Mouse (Mus musculus): ENCODE data around the gene Zfp934.
"Not testable (repeated sequence)": the region's sequence is repeated elsewhere in the genome, so short reads cannot be mapped to it uniquely, and the experiment has no call there.

The Zfp934 gene

DNA sequence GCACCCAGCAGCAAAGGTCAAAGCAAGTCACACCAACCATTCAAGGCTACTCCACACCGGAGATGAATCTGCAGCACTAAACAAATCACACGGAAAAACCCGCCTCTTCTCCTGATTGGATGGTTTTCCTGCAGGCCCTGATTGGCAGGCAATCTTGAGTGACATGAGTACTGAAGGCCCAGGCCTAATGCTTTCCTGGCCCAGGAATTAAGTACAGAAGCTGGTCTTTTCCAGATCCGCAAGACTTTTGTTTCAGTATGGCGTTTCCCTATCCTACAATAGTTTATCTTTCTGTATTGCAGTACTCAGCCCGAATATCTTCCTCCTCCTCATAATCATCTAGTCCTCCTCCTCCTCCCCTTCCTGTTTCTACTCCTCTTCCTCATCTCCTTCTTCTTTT, at the start of gene Zfp934:
Gene Zfp934, minus strand, starts transcription at position 101 of the 400 bp plus-strand sequence.
- in situ Hi-C loops (cut with MboI, MseI): not testable (repeated sequence)

GRCm38 (mm10) chr13:62617449-62617848, 46.5 kb upstream of the Zfp934 start:
- in situ Hi-C loops (cut with MboI, MseI): not testable (repeated sequence)

GRCm38 (mm10) chr13:62561696-62562095, 9.3 kb downstream of the Zfp934 start:
- in situ Hi-C loops (cut with MboI, MseI): not testable (repeated sequence)

- in situ Hi-C loops (cut with MboI, MseI): loop anchor here (5.0 kb wide), 1 partner anchor 294 kb away; no protein-coding TSS in a partner anchor
Measured at GRCm38 (mm10) chr13:62558189-62559110, 12.5 kb downstream of the Zfp934 start, which contains the start of gene Zfp935. Zfp935 (minus strand) TSS chr13:62558511.

GRCm38 (mm10) chr13:62530129-62530528, 40.9 kb downstream of the Zfp934 start:
- in situ Hi-C loops (cut with MboI, MseI): not testable (repeated sequence)

DNA sequence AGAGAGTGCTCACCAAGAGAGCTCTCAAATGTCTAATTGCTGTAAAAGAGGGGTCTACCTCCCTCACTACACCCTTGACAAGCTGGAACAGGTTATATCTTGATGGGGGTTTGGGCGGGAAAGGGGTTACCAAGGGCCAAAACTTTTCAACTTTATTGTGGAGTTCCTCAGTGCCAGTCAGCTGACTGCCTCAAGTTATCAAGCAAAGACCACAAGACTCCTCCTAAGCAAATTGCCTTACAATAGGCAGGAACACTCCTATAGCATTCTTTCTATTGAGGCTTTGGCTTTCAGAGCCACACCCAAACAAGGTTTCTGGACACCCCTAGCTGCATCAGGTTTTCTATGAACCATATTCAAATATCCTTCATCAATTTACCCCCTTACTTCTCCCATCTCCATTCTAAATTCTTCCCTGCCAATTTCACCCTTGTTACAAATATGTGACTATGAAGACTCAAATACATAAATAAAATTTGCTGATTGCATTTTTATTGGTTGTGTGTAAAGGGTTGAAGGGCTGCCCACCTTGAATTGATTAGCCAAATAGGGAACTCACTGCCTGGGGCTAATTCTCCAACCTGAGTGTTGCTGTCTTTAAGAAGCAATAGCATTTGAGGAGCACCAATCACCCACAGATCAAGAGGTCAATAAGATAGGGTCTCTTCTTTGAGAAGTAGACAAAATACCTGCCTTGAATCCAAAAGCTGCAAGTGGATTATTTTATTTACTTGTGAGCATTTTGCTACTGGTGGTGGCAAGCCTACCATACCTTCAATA, 60.2 kb downstream of the Zfp934 start:
- in situ Hi-C loops (cut with MboI, MseI): loop anchor here (10.0 kb wide), 1 partner anchor 336 kb away; no protein-coding TSS in a partner anchor

GRCm38 (mm10) chr13:62472661-62473060, 98.3 kb downstream of the Zfp934 start:
- in situ Hi-C loops (cut with MboI, MseI): loop anchor here (25.0 kb wide), 1 partner anchor 765 kb away; no protein-coding TSS in a partner anchor

DNA sequence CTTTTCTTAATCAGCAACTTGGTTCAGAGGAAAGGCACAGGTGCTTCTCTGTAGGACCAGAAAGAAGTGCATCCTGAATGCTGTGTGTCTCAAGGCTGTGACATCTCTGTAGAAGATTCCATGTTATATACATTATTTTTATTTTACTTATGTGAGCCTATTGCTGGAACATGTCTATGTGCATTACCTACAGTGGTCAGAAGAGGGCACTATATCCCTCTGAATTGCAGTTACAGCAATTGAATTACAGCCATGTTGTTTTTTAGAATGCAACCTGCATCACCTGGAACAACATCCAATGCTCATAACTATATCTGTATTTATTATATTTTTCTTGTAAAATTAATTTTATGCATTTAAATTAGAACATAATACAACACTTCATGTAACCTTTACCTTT, 101.1 kb downstream of the Zfp934 start:
- in situ Hi-C loops (cut with MboI, MseI): loop anchor here (5.0 to 25.0 kb wide), 3 partner anchors 295 to 767 kb away; partner anchors contain the start of genes Fbp2 and Platr25

DNA sequence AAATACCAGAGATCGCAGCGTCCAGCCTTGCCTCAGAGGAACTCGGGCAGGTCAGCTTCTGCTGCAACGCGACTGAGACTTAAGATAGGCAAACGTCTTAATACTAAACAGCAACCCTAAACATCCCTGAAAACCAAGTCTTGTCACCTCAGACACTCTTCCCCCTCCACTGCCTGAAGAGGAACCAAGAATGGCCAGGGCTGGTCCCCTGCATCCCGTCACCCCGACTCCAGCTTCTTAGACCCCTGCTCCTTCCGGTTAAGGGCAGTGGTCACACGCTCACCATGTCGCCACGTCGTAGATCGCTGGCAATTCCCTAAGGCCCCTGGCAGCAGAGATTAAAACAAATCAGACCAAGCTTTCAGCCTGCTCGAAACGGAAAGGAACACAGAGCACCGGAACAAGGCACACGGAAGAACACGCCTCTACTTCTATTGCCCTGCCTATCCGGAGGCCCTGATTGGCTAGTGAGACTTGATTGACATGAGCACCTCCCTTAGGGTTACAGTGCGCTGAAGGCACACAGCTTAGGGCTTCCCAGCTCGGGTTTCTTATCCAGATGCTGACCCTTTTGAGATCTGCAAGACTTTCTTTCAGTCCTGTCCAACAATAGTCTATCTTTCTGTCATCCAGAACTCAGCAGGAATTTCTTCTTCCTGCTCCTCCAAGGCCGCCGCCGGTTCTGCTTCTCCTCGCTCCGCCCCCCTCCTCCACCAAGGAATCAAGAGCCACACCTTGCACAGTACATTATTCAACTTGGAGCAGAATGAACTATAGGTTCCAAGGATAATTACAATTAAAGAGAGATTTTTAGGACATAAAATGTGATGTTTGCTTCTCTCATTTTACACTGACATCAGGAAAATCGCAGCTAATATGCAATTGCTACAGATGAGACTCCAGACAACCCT, 104.3 kb downstream of the Zfp934 start, which contains the start of gene Gm49359:
Gene Gm49359, minus strand, starts transcription at position 409 of the 911 bp plus-strand sequence.
- in situ Hi-C loops (cut with MboI, MseI): loop anchor here (5.0 to 25.0 kb wide), 3 partner anchors 298 to 771 kb away; partner anchors contain the start of genes Fbp2 and Platr25

Data from T-helper 2 cell (primary cell).